Mouse (Mus musculus): ENCODE measurements around the gene Cep164.

DNA sequence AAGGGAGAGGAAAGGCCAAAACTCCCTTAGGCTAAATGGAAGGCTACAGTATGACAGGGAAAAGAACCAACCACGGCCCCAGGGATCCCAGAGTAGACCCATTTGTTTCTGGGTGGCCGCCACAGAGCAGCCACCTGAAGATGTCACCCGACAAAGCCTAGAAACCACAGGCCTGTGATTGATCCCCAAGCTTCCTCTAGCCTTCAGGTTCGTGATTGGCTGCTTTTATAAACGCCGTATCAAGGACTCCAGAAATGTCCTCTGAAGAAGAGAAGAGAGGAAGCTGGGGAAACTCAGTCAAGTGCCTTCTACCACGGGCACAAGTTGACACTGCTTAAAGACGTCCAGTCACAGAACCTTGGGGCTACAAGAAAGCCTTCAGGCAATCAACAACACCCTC lies 20.7 kb downstream of the Cep164 start:
- TF ChIP-seq CTCF (IDR thresholded peaks at IDR 0.05; ENCODE audit: borderline replicate concordance, insufficient read depth, low read depth, low read length): no peak
- TF ChIP-seq POLR2A (IDR thresholded peaks at IDR 0.05; ENCODE audit: borderline replicate concordance, insufficient read depth, low read length): no peak
